Mouse (Mus musculus) kidney, postnatal 0 days (tissue): ENCODE data around the gene Dynll1. TPM values are rescaled to one million over a fixed set of nuclear protein-coding genes. Genes with fewer than 3 reads are reported as not detected.
"Not testable (repeated sequence)": the region's sequence is repeated elsewhere in the genome, so short reads cannot be mapped to it uniquely, and the experiment has no call there.

Experiments
- ATAC-seq: fragments of 200-750 bp; cut with Nextera tagmentation; replicated peaks from 2 replicates; pipeline ENCODE4 v1.8.0; 2017; ENCODE audit warnings: low read depth, moderate number of reproducible peaks, moderate TSS enrichment, moderate library complexity; ENCODE audit not compliant: low FRiP score
- DNase-seq: peaks from one replicate; pipeline ENCODE4 v3.0.0-alpha.2; 2016; ENCODE audit warnings: low spot score
- H3K27ac ChIP-seq: fragments of 300-500 bp; sonication (generic); 2 replicates; pipeline ENCODE4 v1.5.1; 2014; ENCODE audit warnings: mild to moderate bottlenecking
- H3K27me3 ChIP-seq: fragments of 300-500 bp; sonication (generic); 2 replicates; pipeline ENCODE4 v1.6.1; 2014; ENCODE audit warnings: low read length, mixed read lengths; ENCODE audit not compliant: insufficient read depth
- H3K36me3 ChIP-seq: fragments of 300-500 bp; sonication (generic); 2 replicates; pipeline ENCODE4 v1.6.1; 2014; ENCODE audit warnings: low read length, mixed read lengths; ENCODE audit not compliant: insufficient read depth
- H3K4me1 ChIP-seq: fragments of 300-500 bp; sonication (generic); replicated peaks from 2 replicates; pipeline ENCODE4 v1.6.1; 2014; ENCODE audit warnings: antibody characterized with exemption, low read length, mixed read lengths; ENCODE audit not compliant: insufficient read depth
- H3K4me2 ChIP-seq: fragments of 300-500 bp; sonication (generic); 2 replicates; pipeline ENCODE4 v1.6.1; 2014; ENCODE audit warnings: mild to moderate bottlenecking, low read length, moderate library complexity, mixed read lengths
- H3K4me3 ChIP-seq: fragments of 300-500 bp; sonication (generic); replicated peaks from 2 replicates; pipeline ENCODE4 v1.5.1; 2014; ENCODE audit warnings: low read depth, low read length
- H3K9ac ChIP-seq: fragments of 300-500 bp; sonication (generic); 2 replicates; pipeline ENCODE4 v1.6.1; 2014; ENCODE audit warnings: low read depth, low read length
- H3K9me3 ChIP-seq: fragments of 300-500 bp; sonication (generic); replicated peaks from 2 replicates; pipeline ENCODE4 v1.6.1; 2016; ENCODE audit warnings: low read length, inconsistent platforms, mixed read lengths
- CTCF ChIP-seq: IDR thresholded peaks from 2 replicates; pipeline ENCODE4 v1.5.1; 2016; ENCODE audit warnings: antibody characterized with exemption, low read depth, mild to moderate bottlenecking, moderate library complexity
- WGBS: fragments of 180-500 bp; shearing (Covaris S2); extraction: QIAGEN DNeasy Blood & Tissue Kit; methylation state at CpG from one replicate; pipeline ENCODE4 v1.1.7; 2014; 5-methylcytosine and 5-hydroxymethylcytosine counted together
- polyA plus RNA-seq: library from polyadenylated mRNA; unstranded; fragments of >200 nt; fragmentation: Nextera tagmentation; extraction: Ambion mirVana; gene quantifications from 2 replicates; pipeline ENCODE4 v1.2.1, GENCODE M21; 2015

Dynll1 gene
- polyA plus RNA-seq, 1 experiment from 2014 or later, result 1,395 TPM

DNA sequence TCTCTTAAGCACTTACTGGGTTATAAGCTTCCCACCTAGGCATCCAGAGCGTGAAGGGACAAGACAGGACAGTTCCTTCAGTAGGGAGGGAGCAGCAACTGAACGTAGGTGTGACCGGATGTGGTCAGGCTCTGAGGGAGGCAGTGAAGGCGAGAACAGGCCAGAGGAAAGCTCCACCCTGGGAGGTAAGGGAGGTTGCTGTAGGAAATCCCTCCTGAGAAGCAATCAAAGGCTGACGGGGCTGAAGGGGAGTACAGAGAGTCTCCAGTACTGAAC, 12.8 kb upstream of the Dynll1 start:
- no peaks in the 10 kb centered on the region for H3K27me3 ChIP-seq
- no peaks in the 10 kb centered on the region for H3K9me3 ChIP-seq
- peaks cover 14% of the 10 kb centered on the region; the same call in 1 of the 2 replicates for H3K4me1 ChIP-seq
- no peaks in the 10 kb centered on the region for H3K36me3 ChIP-seq
- no peak for TF ChIP-seq CTCF
- H3K4me3 ChIP-seq, result no peak overlapping the region
- no peak for ATAC-seq
- H3K4me2 ChIP-seq, result no peak overlapping the region
- no peak for DNase-seq
- H3K27ac ChIP-seq, result no peak overlapping the region
- 47% methylated on average over 5 of the region's 5 CpGs for WGBS
- H3K9ac ChIP-seq, result no peak overlapping the region

DNA sequence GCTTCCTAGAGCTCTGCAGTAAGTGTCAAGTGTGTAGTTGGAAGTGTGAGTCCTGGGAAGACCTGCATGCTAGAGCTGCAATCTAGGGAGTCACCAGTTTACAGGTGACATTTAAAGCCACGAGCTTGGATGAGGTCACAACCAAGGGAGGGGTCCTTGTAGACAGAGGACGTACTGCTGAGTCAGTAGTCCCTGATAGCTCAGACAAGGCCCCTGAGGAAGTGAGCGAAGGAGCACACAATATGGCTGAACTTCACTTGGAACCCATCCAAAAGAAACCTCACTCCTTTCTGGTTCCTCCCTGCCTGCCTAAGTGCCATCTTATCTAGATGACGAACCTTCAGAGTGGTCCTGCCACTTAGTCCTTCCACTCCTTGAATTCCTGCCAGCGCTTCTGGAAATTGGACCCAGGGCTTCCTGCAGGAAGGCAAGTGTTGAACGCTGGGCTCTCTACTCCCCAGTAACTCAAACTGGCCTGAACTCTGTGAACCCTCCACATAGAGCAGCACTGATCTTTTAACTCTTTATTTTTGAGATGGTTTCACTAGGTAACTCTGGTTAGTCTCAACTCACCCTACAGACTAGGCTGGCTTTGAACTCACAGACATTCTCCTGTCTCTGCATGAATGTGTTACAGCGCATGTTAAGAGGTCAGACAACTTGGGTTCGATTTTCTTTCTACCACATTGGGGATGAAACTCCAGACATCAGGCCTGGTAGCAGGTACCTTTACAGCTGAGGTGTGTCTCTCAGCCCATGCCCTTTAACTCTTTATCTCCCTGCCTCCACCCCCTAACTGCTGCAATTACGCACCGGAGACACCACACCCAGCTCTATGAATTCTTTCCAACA, 12.2 kb upstream of the Dynll1 start:
- no peak for TF ChIP-seq CTCF
- Histone ChIP-seq H3K4me2 (no peak overlapping the region), H3K36me3 (no peaks in the 10 kb centered on the region), H3K4me1 (peaks cover 11% of the 10 kb centered on the region; the same call in 1 of the 2 replicates), H3K9ac (no peak overlapping the region), H3K9me3 (no peaks in the 10 kb centered on the region), H3K4me3 (no peak overlapping the region), H3K27ac (no peak overlapping the region), H3K27me3 (no peaks in the 10 kb centered on the region)
- ATAC-seq (no peak), DNase-seq (no peak)
- WGBS, result 49% methylated on average over 10 of the region's 10 CpGs

DNA sequence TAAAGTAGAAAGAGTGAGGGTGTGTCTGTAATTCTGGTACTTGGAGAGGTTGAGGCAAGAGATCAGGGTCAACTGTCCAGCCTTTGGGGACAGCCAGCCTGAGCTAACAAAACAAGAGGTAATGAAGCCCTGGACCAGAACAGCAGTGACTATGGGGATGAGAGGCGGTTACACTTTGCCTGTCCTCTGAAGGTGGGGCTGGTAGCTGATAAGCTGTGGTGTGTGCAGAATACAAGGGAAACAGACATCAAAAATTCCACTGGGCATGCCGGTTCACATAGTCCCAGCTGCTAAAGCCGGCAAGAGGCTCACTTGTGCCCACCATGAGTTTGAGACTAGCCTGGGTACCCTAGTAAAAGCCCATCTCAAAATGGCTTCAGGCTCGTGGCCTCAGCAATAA, 11.6 kb upstream of the Dynll1 start:
- DNase-seq (no peak), ATAC-seq (no peak)
- H3K4me2 ChIP-seq, result no peak overlapping the region
- peaks cover 4% of the 10 kb centered on the region; the same call in 1 of the 2 replicates for H3K4me1 ChIP-seq
- H3K27ac ChIP-seq, result no peak overlapping the region
- H3K36me3 ChIP-seq, result no peaks in the 10 kb centered on the region
- WGBS, result 88% methylated on average over 4 of the region's 4 CpGs
- no peaks in the 10 kb centered on the region for H3K27me3 ChIP-seq
- no peak overlapping the region for H3K4me3 ChIP-seq
- TF ChIP-seq CTCF, result no peak
- no peaks in the 10 kb centered on the region for H3K9me3 ChIP-seq
- no peak overlapping the region for H3K9ac ChIP-seq

DNA sequence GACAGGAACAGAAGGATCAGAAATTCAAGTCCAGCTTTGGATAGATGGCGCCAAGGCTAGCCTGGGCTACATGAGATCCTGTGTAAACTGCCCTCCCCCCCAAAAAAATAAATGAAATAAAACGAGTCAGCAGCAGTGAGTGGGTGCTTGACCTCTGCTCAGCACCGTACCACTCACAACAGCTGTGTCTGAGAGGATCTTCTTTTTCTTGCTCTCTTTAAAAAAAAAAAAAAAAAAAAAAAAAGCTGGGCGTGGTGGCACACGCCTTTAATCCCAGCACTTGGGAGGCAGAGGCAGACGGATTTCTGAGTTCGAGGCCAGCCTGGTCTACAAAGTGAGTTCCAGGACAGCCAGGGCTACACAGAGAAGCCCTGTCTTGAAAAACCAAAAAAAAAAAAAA, 1.4 kb upstream of the Dynll1 start:
- not testable (repeated sequence) for H3K9me3 ChIP-seq, DNase-seq, H3K4me2 ChIP-seq, H3K9ac ChIP-seq, H3K27me3 ChIP-seq, H3K36me3 ChIP-seq, H3K27ac ChIP-seq, ATAC-seq, H3K4me3 ChIP-seq
- peaks cover 13% of the 10 kb centered on the region; the same call in 1 of the 2 replicates for H3K4me1 ChIP-seq
- 74% methylated on average over 3 of the region's 7 CpGs for WGBS

DNA sequence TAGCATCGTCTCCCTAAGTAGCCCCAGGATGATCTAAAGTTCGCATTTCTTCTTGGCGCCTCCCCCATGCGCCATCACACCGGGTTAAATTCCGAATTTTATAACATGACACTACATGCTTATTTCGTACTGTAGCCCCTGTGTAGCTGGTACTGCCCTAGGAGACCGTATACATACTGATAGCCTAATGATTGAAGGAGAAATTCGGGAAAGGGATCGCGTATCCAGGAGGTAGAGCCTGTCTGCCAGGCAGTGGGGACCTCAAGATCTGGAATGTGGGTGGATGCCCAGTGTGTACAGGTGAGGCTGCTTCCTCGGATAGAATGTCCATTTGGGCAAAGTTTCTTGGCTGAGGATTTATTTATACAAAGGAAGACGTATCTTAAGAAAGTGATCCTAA, 816 bp upstream of the Dynll1 start:
- H3K36me3 ChIP-seq, result peaks cover 15% of the 10 kb centered on the region
- no peak for TF ChIP-seq CTCF
- peak overlapping the region; percentile 79 for H3K4me3 ChIP-seq
- WGBS, result 16% methylated on average over 13 of the region's 13 CpGs
- DNase-seq (no peak), ATAC-seq (no peak)
- peaks cover 13% of the 10 kb centered on the region; the same call in 1 of the 2 replicates for H3K4me1 ChIP-seq
- H3K9ac ChIP-seq, result peak overlapping the region; percentile 49
- H3K4me2 ChIP-seq, result peak overlapping the region; percentile 62
- H3K9me3 ChIP-seq, result no peaks in the 10 kb centered on the region
- peak overlapping the region; percentile 54 for H3K27ac ChIP-seq
- no peaks in the 10 kb centered on the region for H3K27me3 ChIP-seq

DNA sequence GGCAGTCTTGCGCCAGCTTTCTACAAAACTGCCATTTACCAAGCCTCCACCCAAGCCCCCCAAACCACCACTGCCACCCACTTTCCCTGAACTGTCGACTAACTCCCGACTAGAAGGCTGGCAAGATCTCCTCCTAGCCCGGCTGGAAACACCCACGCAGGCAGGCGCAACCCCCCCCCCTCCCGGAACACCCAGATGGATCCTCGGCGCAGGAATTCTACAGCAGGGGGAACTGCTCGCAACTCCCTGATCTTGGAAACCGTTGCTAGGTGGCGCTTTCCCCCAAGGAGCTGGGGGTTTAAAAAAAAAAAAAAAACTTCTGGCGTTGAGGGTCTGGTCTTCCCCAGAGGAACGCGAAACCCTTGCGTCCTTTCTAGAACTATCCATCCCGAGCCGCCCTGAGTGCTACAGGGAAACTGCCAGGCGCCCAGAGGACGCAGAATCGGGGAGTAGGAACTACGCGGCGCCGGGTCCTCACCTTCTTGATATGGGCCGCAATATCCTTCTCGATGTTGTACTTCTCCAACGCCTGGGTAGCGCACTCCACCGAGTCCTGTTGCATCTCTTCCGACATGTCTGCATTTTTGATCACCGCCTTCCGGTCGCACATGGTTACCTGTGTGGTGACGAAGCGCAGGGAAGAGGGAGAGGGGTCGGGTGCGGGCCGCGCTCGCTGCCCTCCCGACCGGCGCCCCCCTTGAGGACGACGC, 609 bp downstream of the Dynll1 start:
- no peaks in the 10 kb centered on the region for H3K27me3 ChIP-seq
- H3K9ac ChIP-seq, result peak overlapping the region; percentile 84
- peak; percentile 56 for TF ChIP-seq CTCF
- ATAC-seq (no peak; the same call in 1 of the 2 replicates), DNase-seq (peak; percentile 93)
- H3K9me3 ChIP-seq, result no peaks in the 10 kb centered on the region
- peak overlapping the region; percentile 70 for H3K4me2 ChIP-seq
- under 1% methylated on average over 46 of the region's 46 CpGs for WGBS
- peaks cover 21% of the 10 kb centered on the region for H3K36me3 ChIP-seq
- H3K4me1 ChIP-seq, result peaks cover 13% of the 10 kb centered on the region; the same call in 1 of the 2 replicates
- H3K27ac ChIP-seq, result peak overlapping the region; percentile 95
- H3K4me3 ChIP-seq, result peak overlapping the region; percentile 79
